ENCODE assay signal across 9 mouse cellular contexts in genomic region chr10:91141564-91141963, GRCm38 (mm10). TPM values are rescaled to one million over a fixed set of nuclear protein-coding genes. Genes with fewer than 3 reads are reported as not detected.
A peak's percentile ranks its signal among the peaks of the same experiment; 100 is the strongest.
DNase-seq lines count a peak whose midpoint lies in the region; ATAC-seq and TF ChIP-seq lines count a peak whose summit lies in the region.
"Had no signal": no experiment of that assay in that cellular context is flagged by ENCODE, and none has a peak within 500 bp of the region (broad histone marks: within the 10 kb centered on the region; RNA-seq: fewer than 3 reads in every experiment).

No protein-coding gene starts in this region.

- no peak for TF ChIP-seq POLR2A in CH12.LX (IDR thresholded peaks at IDR 0.05; ENCODE audit: low read depth, low read length)

- in situ Hi-C loops in CH12.LX (cut with MboI; ENCODE audit: low pct_ligation_motif_present, low pct_unique_long_range_greater_than_20kb, low sequenced_read_pairs): loop anchor here (5.0 to 10.0 kb wide), 2 partner anchors 64 to 417 kb away; no protein-coding TSS in a partner anchor

- WGBS in hindbrain, embryonic 13.5 days: 44% methylated on average over 2 of the region's 2 CpGs
- WGBS in hindbrain, embryonic 10.5 days: 49% methylated on average over 2 of the region's 2 CpGs

- H3K27me3 ChIP-seq in hindbrain, embryonic 13.5 days: no peaks in the 10 kb centered on the region
- no peaks in the 10 kb centered on the region for H3K27me3 ChIP-seq in hindbrain, embryonic 10.5 days (ENCODE audit: insufficient read depth, poor library complexity, severe bottlenecking)
- H3K27me3 ChIP-seq in CH12.LX (replicated peaks): no peaks in the 10 kb centered on the region
- H3K27me3 ChIP-seq: limb, embryonic 15.5 days had no signal

- DNase-seq in hindbrain, embryonic 10.5 days (ENCODE audit: low spot score): no peak
- DNase-seq in CH12.LX (ENCODE audit: extremely low read depth): peak; percentile 75
- DNase-seq in c-Kit-positive CD71-positive TER-119-positive erythroid progenitor cells, embryonic 14.5 days (ENCODE audit: low spot score): peak; percentile 65
- DNase-seq in right cerebral cortex, postnatal 4 days: no peak
- no peak for DNase-seq in urinary bladder, postnatal 10 days (ENCODE audit: low spot score)
- DNase-seq in thymus, postnatal 14 days: no peak

- peaks cover 11% of the 10 kb centered on the region for H3K36me3 ChIP-seq in hindbrain, embryonic 13.5 days
- peaks cover 22% of the 10 kb centered on the region for H3K36me3 ChIP-seq in hindbrain, embryonic 10.5 days
- peaks cover 9 to 15% of the 10 kb centered on the region in 2 experiments for H3K36me3 ChIP-seq in CH12.LX (replicated peaks in 1 of 2; ENCODE audit: control insufficient read depth in 1 of 2, insufficient read depth in 1 of 2, low read length in 1 of 2)

- ATAC-seq in hindbrain, embryonic 13.5 days (ENCODE audit: low FRiP score): peak; percentile 21; the same call in 1 of the 2 replicates
- ATAC-seq in megakaryocyte, adult 5-6 weeks (ENCODE audit: poor library complexity, severe bottlenecking): peak; percentile 59

- TF ChIP-seq CTCF in CH12.LX (conservative IDR thresholded peaks at IDR 0.05 in 1 of 2, IDR thresholded peaks at IDR 0.05 in 1 of 2; ENCODE audit: low read depth in 2 of 2, low read length in 2 of 2): peak; percentile 15 to 88; a peak in 3 of 4 replicates

- peak; percentile 97 for TF ChIP-seq RAD21 in CH12.LX (IDR thresholded peaks at IDR 0.05; ENCODE audit: low read depth, low read length)

- H3K27ac ChIP-seq in hindbrain, embryonic 13.5 days: no peak overlapping the region
- no peak overlapping the region for H3K27ac ChIP-seq in hindbrain, embryonic 10.5 days
- H3K27ac ChIP-seq in CH12.LX (ENCODE audit: insufficient read depth, low read depth): no peak overlapping the region
- H3K27ac ChIP-seq: limb, embryonic 15.5 days had no signal

- H3K9me3 ChIP-seq in hindbrain, embryonic 13.5 days: no peaks in the 10 kb centered on the region
- no peaks in the 10 kb centered on the region for H3K9me3 ChIP-seq in hindbrain, embryonic 10.5 days
- H3K9me3 ChIP-seq in CH12.LX (replicated peaks; ENCODE audit: low read length): no peaks in the 10 kb centered on the region
- H3K9me3 ChIP-seq: limb, embryonic 15.5 days had no signal

- H3K9ac ChIP-seq in hindbrain, embryonic 13.5 days: no peak overlapping the region
- no peak overlapping the region for H3K9ac ChIP-seq in CH12.LX (ENCODE audit: insufficient read depth, low read depth)
- H3K9ac ChIP-seq: limb, embryonic 15.5 days had no signal

- H3K79me2 ChIP-seq in CH12.LX (replicated peaks; ENCODE audit: control insufficient read depth, extremely low read depth, insufficient read depth, poor library complexity, severe bottlenecking): no peaks in the 10 kb centered on the region

- no peak for TF ChIP-seq EP300 in CH12.LX (IDR thresholded peaks at IDR 0.05; ENCODE audit: low read length)

- dilution Hi-C loops in CH12.LX (cut with MboI; ENCODE audit: extremely low pct_ligation_motif_present, extremely low pct_unique_long_range_greater_than_20kb, low sequenced_read_pairs): no loop called here

- no peak overlapping the region for H3K4me2 ChIP-seq in hindbrain, embryonic 13.5 days
- H3K4me2 ChIP-seq in CH12.LX (ENCODE audit: insufficient read depth, low read depth, poor library complexity, severe bottlenecking): no peak overlapping the region
- H3K4me2 ChIP-seq: limb, embryonic 15.5 days had no signal

- no peak overlapping the region for H3K4me3 ChIP-seq in hindbrain, embryonic 13.5 days
- no peak overlapping the region for H3K4me3 ChIP-seq in hindbrain, embryonic 10.5 days
- H3K4me3 ChIP-seq in CH12.LX (replicated peaks in 1 of 3; ENCODE audit: low read depth in 2 of 3, low read length in 2 of 3, poor library complexity in 1 of 3): no peak overlapping the region
- H3K4me3 ChIP-seq: limb, embryonic 15.5 days had no signal

- H3K4me1 ChIP-seq in hindbrain, embryonic 13.5 days (replicated peaks): no peaks in the 10 kb centered on the region
- peaks cover 5% of the 10 kb centered on the region; the same call in 1 of the 2 replicates for H3K4me1 ChIP-seq in hindbrain, embryonic 10.5 days (replicated peaks)
- H3K4me1 ChIP-seq in CH12.LX (ENCODE audit: control insufficient read depth in 1 of 2, insufficient read depth in 2 of 2): peaks cover 0 to 31% of the 10 kb centered on the region in 2 experiments; a peak in 3 of 4 replicates

TF ChIP-seq in CH12.LX, 34 proteins besides CTCF, POLR2A, EP300 and RAD21:
- TF ChIP-seq SIN3A (IDR thresholded peaks at IDR 0.05; ENCODE audit: low read length) (0 out of 2 replicates have a peak, but pooled peaks have one; percentile 33), MYC (IDR thresholded peaks at IDR 0.05; ENCODE audit: low read depth, low read length) (peak; percentile 63; the same call in 1 of the 2 replicates), TCF12 (IDR thresholded peaks at IDR 0.05; ENCODE audit: low read depth, low read length) (0 out of 2 replicates have a peak, but pooled peaks have one; percentile 18), MAX (IDR thresholded peaks at IDR 0.05; ENCODE audit: low read length) (0 out of 2 replicates have a peak, but pooled peaks have one; percentile 17), SMC3 (IDR thresholded peaks at IDR 0.05; ENCODE audit: low read depth, low read length) (peak; percentile 85), NRF1 (IDR thresholded peaks at IDR 0.05; ENCODE audit: low read depth, low read length) (no peak), NELFE (IDR thresholded peaks at IDR 0.05; ENCODE audit: low read depth, low read length) (0 out of 2 replicates have a peak, but pooled peaks have one; percentile 28), ELF1 (IDR thresholded peaks at IDR 0.05; ENCODE audit: low read depth, low read length) (no peak), E2F4 (IDR thresholded peaks at IDR 0.05; ENCODE audit: insufficient replicate concordance, low read depth, low read length) (0 out of 2 replicates have a peak, but pooled peaks have one; percentile 28), ZC3H11A (IDR thresholded peaks at IDR 0.05; ENCODE audit: low read depth, low read length) (peak; percentile 61; the same call in 1 of the 2 replicates)

RNA-seq across cellular contexts. Expression of gene Slc25a3, which starts 17.7 kb away (rescaled TPM):
- 506 and 512 TPM in 2 replicates for polyA plus RNA-seq in hindbrain, embryonic 13.5 days (2015; fragmentation: Nextera tagmentation; extraction: Ambion mirVana)
- polyA plus RNA-seq in hindbrain, embryonic 10.5 days (2016; fragmentation: Nextera tagmentation; extraction: Ambion mirVana): 384 and 413 TPM in 2 replicates
- total RNA-seq in CH12.LX (2012; rRNA removed) (428 and 431 TPM in 2 replicates), CH12.LX (2014; rRNA removed) (509 and 560 TPM in 2 replicates)
- polyA plus RNA-seq in CH12.LX (2012; ENCODE audit: insufficient read length, low read depth): 670 and 792 TPM in 2 replicates
- 402 and 461 TPM in 2 replicates for total RNA-seq in megakaryocyte, adult 5-6 weeks (2015)
- total RNA-seq in megakaryocyte, adult 5-6 weeks (2017): 143 and 163 TPM in 2 replicates

RNA-seq across cellular contexts. Expression of gene Tmpo, which starts 39.6 kb away (rescaled TPM):
- polyA plus RNA-seq in hindbrain, embryonic 13.5 days (2015; fragmentation: Nextera tagmentation; extraction: Ambion mirVana): 123 and 129 TPM in 2 replicates
- polyA plus RNA-seq in hindbrain, embryonic 10.5 days (2016; fragmentation: Nextera tagmentation; extraction: Ambion mirVana): 234 and 258 TPM in 2 replicates
- total RNA-seq in CH12.LX (2012; rRNA removed): 163 and 179 TPM in 2 replicates
- 467 and 525 TPM in 2 replicates for total RNA-seq in CH12.LX (2014; rRNA removed)
- 177 and 198 TPM in 2 replicates for polyA plus RNA-seq in CH12.LX (2012; ENCODE audit: insufficient read length, low read depth)
- 559 and 619 TPM in 2 replicates for total RNA-seq in megakaryocyte, adult 5-6 weeks (2015)
- 895 and 963 TPM in 2 replicates for total RNA-seq in megakaryocyte, adult 5-6 weeks (2017)

RNA-seq across cellular contexts. Expression of gene Ikbip, which starts 58.8 kb away (rescaled TPM):
- polyA plus RNA-seq in hindbrain, embryonic 13.5 days (2015; fragmentation: Nextera tagmentation; extraction: Ambion mirVana): 19.9 and 21.3 TPM in 2 replicates
- polyA plus RNA-seq in hindbrain, embryonic 10.5 days (2016; fragmentation: Nextera tagmentation; extraction: Ambion mirVana): 19.5 and 20.5 TPM in 2 replicates
- total RNA-seq in CH12.LX (2012; rRNA removed): 6.2 and 7.2 TPM in 2 replicates
- 4.7 and 6.0 TPM in 2 replicates for total RNA-seq in CH12.LX (2014; rRNA removed)
- polyA plus RNA-seq in CH12.LX (2012; ENCODE audit: insufficient read length, low read depth): 2.1 and 2.5 TPM in 2 replicates
- total RNA-seq in megakaryocyte, adult 5-6 weeks (2015): 8.1 and 15.4 TPM in 2 replicates
- 15.0 and 26.5 TPM in 2 replicates for total RNA-seq in megakaryocyte, adult 5-6 weeks (2017)

RNA-seq across cellular contexts. Expression of gene Apaf1, which starts 59.0 kb away (rescaled TPM):
- 17.8 and 20.9 TPM in 2 replicates for polyA plus RNA-seq in hindbrain, embryonic 13.5 days (2015; fragmentation: Nextera tagmentation; extraction: Ambion mirVana)
- 21.4 and 23.0 TPM in 2 replicates for polyA plus RNA-seq in hindbrain, embryonic 10.5 days (2016; fragmentation: Nextera tagmentation; extraction: Ambion mirVana)
- total RNA-seq in CH12.LX (2012; rRNA removed) (17.6 and 22.1 TPM in 2 replicates), CH12.LX (2014; rRNA removed) (27.3 and 29.6 TPM in 2 replicates)
- 16.0 and 18.2 TPM in 2 replicates for polyA plus RNA-seq in CH12.LX (2012; ENCODE audit: insufficient read length, low read depth)
- total RNA-seq in megakaryocyte, adult 5-6 weeks (2015): 139 and 147 TPM in 2 replicates
- total RNA-seq in megakaryocyte, adult 5-6 weeks (2017): 70.8 and 73.6 TPM in 2 replicates

Comparison
In these comparisons a context has a peak if more than half of its experiments do, and no peak if none do; other contexts are left out.
1. DNase-seq: peak in CH12.LX (single experiment) and c-Kit-positive CD71-positive TER-119-positive erythroid progenitor cells, embryonic 14.5 days (single experiment); none in hindbrain, embryonic 10.5 days (single experiment), right cerebral cortex, postnatal 4 days (single experiment), urinary bladder, postnatal 10 days (single experiment) and thymus, postnatal 14 days (single experiment).